Mouse (Mus musculus) central nervous system, embryonic 11.5 days (tissue): Measurements from ENCODE around the gene Rnf144b. TPM values are rescaled to one million over a fixed set of nuclear protein-coding genes. Genes with fewer than 3 reads are reported as not detected.

Source experiments
- polyA plus RNA-seq: library from polyadenylated mRNA; depleted of rRNA; stranded (reverse); fragments of >200 nt; gene quantifications from 2 replicates; pipeline ENCODE4 v1.2.3, GENCODE M21; 2012; rRNA removed

Rnf144b gene
- polyA plus RNA-seq: 1.0 and 1.7 TPM in 2 replicates

DNA sequence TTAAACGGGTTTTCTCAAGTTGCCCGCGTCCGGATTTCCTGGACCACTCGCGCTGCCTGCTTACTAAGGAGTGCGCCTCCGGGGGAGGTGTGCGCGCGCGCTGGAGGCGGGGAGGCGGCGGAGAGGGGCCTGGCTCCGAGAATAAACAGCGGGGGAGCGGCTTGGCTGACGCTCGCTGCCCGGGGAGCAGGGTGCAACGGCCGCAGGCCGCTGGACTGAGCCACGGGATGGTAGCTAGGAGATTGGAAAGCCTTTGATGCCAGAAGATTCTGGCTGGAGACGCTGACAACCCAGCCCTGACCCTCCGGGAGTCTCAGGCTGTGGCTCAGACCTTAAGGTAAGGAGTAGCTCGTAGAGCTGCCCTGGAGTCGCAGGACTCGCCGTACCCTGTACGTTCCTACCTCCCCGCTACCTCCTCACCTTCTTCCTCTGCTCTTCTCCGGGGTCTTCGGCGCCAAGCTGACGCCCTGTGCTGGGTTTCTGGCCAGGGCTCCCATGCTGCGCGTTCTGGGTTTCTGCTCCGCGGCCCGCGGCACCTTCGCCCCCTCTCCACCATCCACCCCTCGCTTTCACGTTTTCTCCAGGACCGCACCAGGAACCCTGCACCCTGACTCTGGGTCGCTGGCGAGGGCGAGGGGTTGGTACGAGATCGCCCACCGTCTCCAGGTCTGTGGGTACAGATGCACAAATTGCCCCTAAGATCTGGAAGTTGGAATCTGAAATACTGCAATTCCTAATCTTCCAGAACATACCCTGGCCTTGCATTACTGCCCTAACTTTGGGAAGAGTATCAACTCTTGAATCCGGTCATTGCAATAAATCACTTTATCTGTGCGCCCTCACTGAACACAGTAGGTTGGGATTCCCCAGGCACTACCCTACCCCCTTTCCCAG lies at the start of gene Rnf144b:
Gene Rnf144b (plus strand): TSS at position 120 of the 894 bp plus-strand sequence.

DNA sequence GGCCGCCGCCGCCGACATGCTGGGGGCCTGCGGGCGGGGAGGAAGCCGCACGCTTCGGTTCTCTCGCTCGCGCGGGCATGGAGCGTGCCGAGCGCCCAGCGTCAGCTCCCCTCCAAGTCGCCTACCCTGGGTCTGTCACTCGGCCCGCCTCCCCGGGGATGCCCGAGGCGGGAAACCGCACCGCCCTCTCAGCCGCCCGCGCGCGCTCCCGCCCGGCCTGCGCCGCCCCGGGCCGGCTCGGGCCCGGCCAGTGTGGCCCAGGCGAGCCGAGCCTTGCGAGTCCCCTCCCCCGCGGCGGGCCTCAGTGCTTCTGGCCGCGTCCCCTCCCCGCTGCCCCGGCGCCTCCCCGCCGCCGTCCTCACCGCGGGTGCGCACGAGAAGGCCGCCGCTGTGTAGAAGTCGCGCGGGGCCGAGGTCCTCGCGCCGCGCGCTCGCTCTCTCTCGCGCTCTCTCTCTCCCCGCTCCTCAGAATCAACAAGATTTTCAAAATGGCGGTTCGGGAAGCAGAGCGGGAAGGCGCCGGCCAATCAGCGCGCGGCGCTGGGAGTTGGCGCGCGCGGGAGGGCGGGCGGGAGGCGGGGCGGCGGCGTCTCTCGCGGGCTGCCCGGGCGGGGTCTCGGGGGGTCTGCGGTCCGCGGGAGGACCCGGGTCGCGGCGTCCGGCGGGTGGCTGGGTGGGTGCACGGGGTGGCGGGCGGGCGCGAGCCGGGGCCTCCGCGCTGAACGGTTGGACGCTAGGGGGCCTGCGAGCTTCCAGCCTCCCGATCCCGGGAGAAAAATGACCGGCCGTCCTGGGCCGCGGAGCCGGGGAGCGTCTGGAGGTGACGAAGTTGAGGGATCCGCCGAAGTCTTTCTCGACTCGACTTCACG lies 16.5 kb upstream of the Rnf144b start, which contains the start of gene Dek:
Gene Dek (minus strand): TSS at position 491 of the 869 bp plus-strand sequence.

Other genes with a start within 250 kb of the Rnf144b start
- gene Kif13a, start 192.8 kb upstream of the Rnf144b start, polyA plus RNA-seq: 26.3 and 30.2 TPM in 2 replicates
- gene Nhlrc1, start 107.8 kb upstream of the Rnf144b start, polyA plus RNA-seq: 3.2 and 4.1 TPM in 2 replicates
- 13.0 and 14.8 TPM in 2 replicates for gene Kdm1b, start 79.2 kb upstream of the Rnf144b start, polyA plus RNA-seq
- gene Tpmt, start 77.9 kb upstream of the Rnf144b start, polyA plus RNA-seq: 23.3 and 26.7 TPM in 2 replicates
- gene Dek, start 16.5 kb upstream of the Rnf144b start, polyA plus RNA-seq: 203 and 471 TPM in 2 replicates